Mouse (Mus musculus) kidney, postnatal 36 days (tissue): ENCODE measurements around the gene Rrbp1.

Experiments used
- DNase-seq, 2 experiments: peaks; one replicate each; pipeline ENCODE4 v3.0.0; 2021 to 2022; ENCODE audit warnings: mixed read lengths in 2 of 2

The Rrbp1 gene

DNA sequence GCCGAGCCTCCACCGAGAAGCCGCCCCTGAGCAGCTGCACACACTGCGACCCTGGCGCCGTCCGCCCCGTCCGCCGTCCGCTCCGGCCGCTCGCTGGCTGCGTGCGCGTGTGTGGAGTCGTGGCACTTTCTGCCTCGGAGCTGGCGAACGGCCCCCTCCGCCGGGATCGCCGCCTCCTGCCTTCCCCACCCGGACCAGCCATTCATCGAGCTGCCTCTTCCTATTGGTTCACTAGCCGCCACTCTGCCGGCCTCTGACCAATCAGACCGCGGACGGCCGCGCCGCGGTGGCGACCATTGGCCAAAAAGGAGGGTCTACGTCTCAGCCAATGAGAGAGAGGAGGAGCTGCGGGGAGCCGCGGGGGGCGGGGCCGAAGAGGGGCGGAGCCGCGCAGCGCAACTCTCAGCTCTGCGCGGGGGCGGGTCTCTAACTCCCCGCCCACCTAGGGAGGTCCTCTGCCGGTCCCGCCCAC is at the start of gene Rrbp1:
Gene Rrbp1, minus strand, starts transcription at position 184 of the 472 bp plus-strand sequence.
- DNase-seq: peak; percentile 99

DNA sequence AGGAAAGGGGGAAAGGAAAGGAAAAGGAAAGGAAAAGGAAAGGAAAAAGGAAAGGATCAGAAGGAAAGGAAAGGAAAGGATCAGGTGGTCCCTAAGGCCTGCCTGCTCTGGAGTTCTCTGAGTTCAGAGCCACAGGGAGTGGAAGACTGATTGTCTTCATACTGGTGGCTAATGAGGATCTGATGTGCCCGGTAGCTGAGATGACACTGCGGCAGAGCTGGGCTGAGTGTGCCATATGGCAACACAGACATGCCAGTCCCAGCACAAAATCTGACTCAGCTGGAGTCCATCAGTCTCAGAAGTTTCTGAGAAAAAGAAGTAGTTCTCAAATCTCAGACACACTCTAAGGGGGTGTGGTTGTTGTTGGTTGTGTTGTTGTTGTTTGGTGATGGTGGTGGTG is 46.7 kb upstream of the Rrbp1 start:
- no peak for DNase-seq

DNA sequence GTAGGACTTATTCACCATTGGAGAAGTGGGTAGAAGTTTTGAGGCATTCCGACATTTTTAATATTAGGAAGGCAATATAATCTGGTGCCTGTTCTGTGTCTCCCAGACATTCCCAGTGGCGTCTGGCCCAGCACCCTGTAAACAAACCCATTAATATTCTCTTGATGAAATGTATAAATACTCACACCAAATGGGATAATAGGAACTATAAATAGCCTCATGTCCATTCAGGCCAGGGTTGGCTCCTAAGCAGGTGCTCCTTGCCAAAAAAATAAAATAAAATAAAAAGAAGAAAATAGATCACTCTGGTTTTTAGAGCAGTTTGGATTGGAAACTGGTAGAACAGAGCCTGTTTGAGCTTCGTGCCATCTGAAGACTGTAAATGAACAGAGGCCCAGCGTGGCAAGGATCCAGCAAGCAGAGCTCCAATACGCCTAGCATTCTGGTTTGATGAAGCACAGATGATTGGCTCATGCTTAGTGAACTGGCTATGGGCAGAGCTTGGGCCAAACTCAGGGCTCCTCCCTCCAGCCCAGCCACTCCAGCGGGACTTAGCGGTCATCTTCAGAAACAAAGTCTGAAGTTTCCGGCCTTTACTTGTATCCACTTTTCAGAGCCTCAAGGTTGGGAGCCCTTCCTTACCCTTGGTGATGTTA is 41.5 kb upstream of the Rrbp1 start:
- no peak for DNase-seq

DNA sequence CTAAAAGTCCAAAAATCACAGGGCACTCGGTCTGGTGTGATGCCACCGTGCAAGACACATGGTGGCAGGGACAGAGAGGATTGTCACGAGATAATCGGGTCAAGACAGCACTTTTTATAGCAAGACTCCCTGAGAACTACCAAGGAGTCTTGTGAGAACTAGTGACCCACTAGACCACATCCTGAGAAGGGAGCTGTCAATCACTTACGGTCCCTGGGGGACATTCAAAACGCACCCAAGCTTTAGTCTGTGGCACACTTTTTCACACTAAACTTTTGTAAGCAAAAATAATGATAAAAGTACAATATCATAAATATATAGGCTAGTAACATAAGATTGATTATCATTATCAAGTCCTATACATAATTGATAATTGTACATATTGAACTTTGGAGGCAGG is 39.8 kb upstream of the Rrbp1 start:
- DNase-seq: no peak

DNA sequence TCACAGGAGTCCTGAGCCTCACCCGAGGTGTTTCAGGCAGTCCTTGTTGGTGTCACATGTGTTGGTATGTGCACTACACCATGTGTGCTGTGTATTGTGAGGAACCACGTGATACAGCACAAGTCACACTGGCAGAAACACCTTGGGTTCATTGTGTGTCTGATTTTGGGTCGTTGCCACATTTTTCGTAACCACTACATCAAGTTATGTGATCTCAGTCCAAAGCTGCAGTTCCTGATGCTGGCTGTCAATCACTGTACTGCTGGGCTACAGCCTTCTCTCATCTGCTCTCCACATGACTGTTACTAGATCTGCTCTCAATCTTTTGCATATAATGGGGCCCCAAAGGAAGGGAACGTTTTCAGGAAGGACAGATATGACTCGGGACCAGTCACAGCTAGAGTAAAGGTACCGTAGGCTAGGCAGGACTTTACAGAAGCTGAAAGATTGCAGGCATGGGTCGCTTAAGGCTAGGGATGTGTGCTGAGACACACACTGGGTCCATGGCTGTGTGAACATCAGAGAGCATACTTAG is 39.1 kb upstream of the Rrbp1 start:
- DNase-seq: no peak

DNA sequence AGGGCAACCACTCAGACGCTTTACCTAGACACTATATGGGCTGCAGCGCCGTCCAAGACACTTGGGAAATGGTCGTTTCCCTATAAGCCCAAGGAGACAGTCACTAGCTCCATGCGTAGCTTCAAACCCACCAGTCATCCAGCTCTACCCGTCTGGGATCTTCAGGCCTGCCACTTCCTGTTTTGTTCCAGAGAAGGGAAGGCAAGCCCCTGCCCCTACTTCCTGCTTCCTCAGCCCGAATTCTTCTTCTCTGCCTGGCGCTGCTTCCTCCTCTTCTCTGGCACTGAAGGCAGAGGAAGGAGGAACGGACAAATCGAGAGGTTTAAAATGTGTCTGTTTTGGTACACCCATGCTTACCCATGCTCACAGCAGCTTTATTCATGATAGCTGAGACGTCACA is 35.9 kb upstream of the Rrbp1 start:
- peak in 1 of 2 experiments; percentile 6 for DNase-seq

DNA sequence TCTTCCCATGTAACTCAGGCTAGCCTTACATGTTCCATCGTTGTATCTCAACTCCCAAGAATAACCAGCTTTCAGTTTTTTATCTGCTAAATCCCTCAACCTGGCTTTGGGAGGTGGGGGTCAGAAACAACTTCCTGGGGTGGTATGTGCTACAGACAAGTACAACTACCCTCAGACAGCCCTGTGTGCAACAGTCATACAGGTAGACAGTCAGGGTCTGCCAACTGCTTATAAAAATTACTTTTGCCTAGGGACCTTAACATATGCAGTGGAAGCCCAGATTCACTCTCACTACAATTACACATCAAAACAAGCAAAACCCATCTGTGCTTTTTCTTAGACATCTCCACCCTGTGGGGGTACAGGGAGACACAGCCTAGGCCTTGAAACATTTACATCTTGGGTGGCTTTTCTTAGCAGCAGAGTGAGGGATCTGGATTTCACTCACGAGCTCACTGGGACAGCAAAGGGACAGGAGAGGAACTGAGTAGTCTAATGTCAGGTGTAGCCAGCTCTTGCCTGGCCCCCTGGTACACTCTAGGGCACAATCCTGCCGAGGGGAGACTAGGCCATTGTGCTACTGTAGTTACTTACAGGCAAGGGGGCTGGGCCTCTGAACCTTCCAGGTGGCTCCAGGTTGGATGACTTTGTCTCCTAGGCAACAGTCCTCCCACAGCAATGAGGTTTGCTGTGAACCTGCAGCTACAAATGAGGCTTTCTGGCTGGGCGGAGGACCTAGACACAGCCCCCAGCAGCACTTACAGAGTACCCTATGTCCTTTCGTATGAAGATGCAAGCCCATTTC is 34.9 kb upstream of the Rrbp1 start:
- no peak for DNase-seq

GRCm38 (mm10) chr2:144044726-144045125 is 33.7 kb upstream of the Rrbp1 start:
- DNase-seq: no peak

GRCm38 (mm10) chr2:144032664-144033063 is 21.6 kb upstream of the Rrbp1 start, which contains the start of gene Banf2:
Banf2 (plus strand) TSS chr2:144033059.
- no peak for DNase-seq

- DNase-seq: no peak
These were observed 19.7 kb upstream of the Rrbp1 start for GRCm38 (mm10) chr2:144030791-144031190.

- no peak for DNase-seq
These were observed 15.4 kb upstream of the Rrbp1 start for GRCm38 (mm10) chr2:144026456-144026855.

DNA sequence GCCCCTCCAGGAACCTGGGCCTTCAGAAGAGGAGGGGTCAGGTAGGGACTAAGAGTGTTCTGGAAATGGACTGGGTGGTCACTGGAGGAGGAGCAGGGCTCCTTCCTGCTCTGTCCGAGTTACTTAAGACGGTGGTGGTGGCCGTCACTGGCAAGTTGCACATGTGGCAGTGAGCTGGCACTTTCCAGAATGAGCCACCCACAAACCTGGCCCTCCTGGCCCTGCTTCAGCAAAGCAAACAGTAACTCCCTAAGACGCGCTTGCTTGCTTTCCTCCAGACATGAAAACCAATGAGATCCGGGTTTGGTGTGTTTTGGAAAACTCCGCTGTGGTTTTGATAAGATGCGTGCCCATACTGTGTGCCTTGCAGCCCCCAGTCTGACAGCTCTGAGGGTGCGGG is 14.3 kb upstream of the Rrbp1 start:
- no peak for DNase-seq

- no peak for DNase-seq
These were observed 11.4 kb upstream of the Rrbp1 start for GRCm38 (mm10) chr2:144022441-144022840.

DNA sequence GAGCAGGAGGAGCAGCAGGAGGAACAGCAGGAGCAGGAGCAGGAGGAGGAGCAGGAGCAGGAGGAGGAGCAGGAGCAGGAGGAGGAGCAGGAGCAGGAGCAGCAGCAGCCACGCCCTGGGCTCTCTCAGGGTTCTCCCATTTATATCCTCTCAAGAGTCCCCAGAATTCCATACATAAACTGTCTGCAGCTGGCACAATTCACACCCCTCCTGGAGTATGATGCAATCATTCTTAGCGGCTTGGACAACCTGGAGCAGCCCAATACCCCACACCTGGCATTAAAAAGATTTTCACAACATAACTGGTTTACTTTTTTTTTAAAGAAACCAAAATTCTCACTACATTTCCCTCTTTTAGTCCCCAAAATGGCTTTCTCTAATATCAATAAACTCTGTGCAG is 8.9 kb upstream of the Rrbp1 start:
- DNase-seq: no peak

DNA sequence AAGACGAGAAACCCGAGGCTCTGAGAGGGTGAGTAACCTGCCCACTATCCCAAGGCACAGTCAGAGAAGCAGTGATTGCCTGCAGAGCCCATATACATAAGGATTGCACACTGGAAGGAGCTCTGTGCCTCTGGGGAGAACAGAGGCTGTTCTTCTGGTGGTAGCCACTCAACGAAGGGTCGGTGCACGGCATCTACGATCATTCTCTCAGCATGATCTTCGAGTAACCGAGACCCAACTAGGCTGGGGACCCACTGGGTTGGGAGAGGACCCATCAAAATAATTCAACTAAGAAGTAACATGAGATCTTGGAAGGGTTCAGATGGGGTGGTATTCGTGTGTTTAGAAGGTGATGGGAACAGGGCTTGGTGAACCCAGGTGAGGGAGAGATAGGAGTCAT is 4.8 kb upstream of the Rrbp1 start:
- no peak for DNase-seq

GRCm38 (mm10) chr2:144014481-144014880 is 3.4 kb upstream of the Rrbp1 start:
- no peak for DNase-seq

DNA sequence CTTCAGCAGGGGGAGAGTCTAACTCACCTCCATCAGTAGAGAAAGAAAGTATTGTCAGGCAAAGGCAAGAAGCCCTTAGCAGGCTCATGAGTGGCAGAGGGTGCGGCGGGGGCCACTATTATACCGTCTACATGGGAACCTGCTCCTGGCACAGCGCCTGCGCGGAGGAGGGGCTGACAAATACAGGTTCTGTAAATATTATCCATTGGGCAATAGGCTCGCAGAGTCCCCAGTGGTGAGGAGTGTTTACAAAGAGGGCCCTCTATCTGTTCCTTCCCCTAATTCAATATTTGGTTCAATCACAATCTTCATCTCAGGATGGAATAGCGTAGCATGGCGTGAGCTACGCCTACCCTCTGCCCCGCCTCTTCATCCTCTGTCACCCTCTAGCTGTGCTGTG is 3.0 kb upstream of the Rrbp1 start:
- DNase-seq: no peak

DNA sequence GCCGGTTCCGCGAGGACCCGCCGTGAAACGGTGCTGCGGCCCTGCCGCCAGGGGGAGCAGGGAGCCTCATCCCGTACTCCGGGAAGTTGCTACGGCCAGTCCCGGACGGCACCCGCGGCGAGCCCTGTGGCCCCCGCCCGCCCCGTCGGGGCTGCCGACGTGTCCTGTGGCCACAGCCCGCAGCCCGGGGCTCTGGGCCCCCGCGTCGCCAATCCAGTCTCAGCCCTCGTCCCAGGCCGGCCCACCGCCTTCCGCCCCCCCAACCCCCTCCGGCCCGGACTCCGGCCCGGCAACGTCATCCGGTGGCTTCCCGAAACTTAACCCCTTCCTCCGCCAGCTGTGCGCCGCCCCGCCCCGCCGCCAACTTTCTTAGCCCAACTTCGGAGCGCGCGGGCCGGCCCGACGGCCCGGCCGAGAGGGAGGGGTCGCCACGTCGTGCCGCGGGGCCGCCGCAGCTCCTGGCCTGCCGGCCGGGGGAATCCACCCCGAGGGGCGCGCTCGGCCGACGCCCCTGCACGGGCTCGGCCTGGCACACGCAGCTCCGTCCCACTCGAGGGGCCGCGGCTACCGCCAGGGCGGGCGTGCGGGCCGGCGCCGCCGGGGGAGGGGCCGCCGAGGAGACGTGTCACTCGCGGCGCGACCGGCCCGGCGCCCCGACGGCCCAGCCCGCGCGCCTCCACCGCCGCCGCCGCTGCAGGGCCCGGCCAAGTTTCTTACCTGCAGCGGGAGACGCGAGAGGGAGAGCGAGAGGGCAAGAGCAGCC is 600 bp downstream of the Rrbp1 start:
- DNase-seq: peak; percentile 81 to 89

DNA sequence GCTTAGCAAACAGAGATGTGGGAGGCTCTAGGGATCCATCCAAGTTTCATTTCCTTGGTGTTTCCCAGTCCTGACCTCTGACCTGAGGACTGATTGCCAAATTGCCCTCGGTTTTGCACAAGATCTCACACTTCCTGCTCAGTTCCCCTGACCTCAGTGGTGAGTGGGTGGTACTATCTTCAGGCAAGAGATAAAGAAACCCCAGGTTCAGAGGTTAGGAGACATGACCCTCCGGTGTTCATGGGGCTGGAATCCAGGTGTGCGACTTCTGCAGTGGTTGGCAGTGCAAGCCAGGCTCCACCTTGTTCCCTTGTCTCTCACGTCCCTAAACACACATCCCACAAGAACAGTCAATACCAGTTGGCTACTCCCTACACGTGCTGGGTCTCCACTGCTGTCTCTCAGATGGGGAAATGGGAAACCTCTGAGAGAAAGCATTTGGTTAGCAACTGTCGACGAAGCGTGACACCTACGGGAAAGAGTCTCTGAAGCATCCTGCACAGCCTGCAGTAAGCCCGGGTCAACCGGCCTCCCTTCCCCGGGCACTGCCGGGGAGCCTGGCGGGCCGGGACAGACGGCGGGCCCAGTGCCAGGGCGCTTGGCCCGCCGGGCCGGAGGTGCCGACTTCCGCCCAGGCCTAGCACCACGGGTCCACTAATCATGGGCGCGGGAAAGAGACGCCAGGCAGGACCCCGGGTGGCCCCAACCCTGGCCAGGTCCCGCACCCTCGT is 1.3 kb downstream of the Rrbp1 start:
- peak; percentile 79 for DNase-seq

DNA sequence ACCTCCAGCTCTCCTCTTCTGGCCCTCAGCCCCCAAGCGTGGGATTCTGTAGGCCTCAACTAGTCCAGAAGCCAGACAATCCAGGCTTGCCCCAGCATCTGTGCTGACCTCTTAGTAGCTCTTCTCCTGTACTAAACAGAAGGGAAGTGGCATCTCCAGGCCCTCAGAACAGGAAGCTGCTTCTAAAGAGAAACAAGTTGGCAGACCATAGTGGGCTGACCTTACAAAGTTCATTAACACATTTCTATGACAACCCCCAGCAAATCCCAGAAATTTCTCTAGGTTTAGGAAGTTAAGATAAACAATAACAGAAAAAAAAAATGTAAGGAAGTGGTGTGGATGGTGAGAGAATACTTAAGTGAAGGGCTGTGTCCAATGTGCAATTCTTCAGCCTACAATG is 2.0 kb downstream of the Rrbp1 start:
- peak in 1 of 2 experiments; percentile 13 for DNase-seq

DNA sequence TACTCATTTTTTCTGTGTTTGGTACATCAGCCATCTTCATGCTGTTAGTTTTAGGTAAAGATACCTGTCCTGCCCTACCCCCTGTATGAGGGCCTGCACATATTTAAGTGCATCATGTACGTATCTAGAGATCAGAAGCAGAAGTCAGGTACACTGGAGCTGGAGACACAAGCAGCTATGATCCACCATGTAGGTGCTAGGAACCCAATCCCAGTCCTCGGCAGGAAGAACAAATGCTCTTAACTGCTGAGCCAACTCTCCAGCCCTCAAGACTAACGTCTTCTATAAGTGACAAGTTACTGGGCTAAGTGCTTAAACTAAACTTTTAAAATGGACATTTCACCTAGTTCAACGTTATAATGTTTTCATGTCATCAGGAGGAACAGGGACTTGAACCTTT is 3.9 kb downstream of the Rrbp1 start:
- DNase-seq: no peak

DNA sequence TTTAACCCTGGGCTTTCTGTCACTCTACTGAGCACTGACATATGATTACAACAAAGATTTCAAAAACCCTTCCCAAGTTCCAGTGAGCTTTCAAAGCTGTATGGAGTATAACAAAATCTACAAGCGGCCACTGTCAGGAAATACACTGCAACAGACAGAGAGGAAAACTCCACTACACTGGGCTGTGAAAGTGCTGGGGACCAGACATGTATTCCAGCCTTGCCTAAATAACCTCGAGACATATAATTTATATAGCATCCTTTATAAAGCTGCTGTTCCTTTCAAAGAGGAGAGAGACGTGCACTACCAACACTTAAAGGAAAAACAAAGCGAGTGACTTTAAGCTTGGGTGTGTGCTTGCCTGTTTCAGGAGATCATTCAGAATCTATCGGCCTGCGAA is 4.4 kb downstream of the Rrbp1 start:
- DNase-seq: no peak
